Mouse (Mus musculus) macrophage (primary cell): ENCODE data around the gene Clns1a. TPM values are rescaled to one million over a fixed set of nuclear protein-coding genes. Genes with fewer than 3 reads are reported as not detected.

Experiments used
- H3K27ac ChIP-seq: fragments of 350-480 bp; formaldehyde crosslinking; 2 replicates; pipeline ENCODE4 v1.9.0; 2021
- H3K36me3 ChIP-seq: fragments of 350-480 bp; formaldehyde crosslinking; 2 replicates; pipeline ENCODE4 v1.9.0; 2021; ENCODE audit errors: inconsistent target
- H3K4me3 ChIP-seq: fragments of 350-480 bp; formaldehyde crosslinking; 2 replicates; pipeline ENCODE4 v1.9.0; 2021; ENCODE audit errors: inconsistent target
- H3K79me2 ChIP-seq: fragments of 350-480 bp; formaldehyde crosslinking; 2 replicates; pipeline ENCODE4 v1.9.0; 2021; ENCODE audit errors: inconsistent target
- WGBS: methylation state at CpG from one replicate; pipeline ENCODE4 v1.1.7; 2026; ENCODE audit warnings: inconsistent platforms; ENCODE audit not compliant: missing documents; 5-methylcytosine and 5-hydroxymethylcytosine counted together
- polyA plus RNA-seq: library from polyadenylated mRNA; stranded (reverse); fragments of 250-400 nt; gene quantifications from 3 replicates; pipeline ENCODE4 v1.2.4, GENCODE M21; 2018; ENCODE audit warnings: inconsistent platforms

Clns1a gene
- polyA plus RNA-seq, 1 experiment from 2014 or later: 53.1 TPM

DNA sequence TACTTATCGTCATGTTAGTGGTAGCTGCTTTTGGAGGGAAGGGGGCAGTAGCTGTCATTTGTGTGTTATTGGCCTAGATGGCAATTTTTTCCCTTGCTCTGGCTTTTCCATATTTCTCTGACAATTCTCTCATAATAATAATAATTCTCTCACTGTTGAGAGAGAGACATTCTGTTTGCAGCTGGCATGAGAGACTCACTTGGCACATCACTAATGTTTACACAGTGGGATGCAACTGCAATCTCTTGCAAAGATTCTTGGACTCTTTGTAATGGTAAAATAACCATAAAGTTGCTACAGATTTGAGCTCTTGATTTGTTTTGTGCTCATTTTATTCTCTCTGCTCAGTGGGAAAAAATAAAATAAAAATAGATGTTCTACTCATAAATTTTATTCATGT lies 20.9 kb downstream of the Clns1a start:
- Histone ChIP-seq H3K27ac (no peak overlapping the region), H3K79me2 (no peaks in the 10 kb centered on the region), H3K36me3 (peaks cover 71% of the 10 kb centered on the region), H3K4me3 (no peak overlapping the region)
- WGBS: 92% methylated on average over 1 of the region's 1 CpGs

DNA sequence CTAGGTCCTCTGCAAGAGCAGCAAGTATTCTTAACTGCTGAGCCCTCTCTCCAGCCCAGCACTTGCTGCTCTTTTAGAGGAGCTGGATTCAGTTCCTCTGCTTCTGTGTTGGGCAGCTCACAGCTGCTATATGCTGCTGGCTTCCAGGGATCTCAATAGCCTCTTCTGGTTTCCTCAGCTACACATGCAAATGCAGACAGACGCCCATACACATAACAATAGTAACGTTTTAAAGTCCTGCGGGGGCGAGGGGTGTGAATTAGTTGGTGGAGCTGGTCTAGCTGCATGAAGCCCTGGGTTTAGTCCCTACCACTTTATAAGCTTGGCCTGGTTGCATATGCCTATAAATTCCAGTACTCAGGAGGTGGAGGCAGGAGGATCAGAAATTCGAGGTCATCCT lies 22.6 kb downstream of the Clns1a start:
- 91% methylated on average over 5 of the region's 5 CpGs for whole genome bisulfite sequencing
- Histone ChIP-seq H3K27ac (no peak overlapping the region), H3K79me2 (no peaks in the 10 kb centered on the region), H3K4me3 (no peak overlapping the region), H3K36me3 (peaks cover 55% of the 10 kb centered on the region)

GRCm38 (mm10) chr7:97720109-97720508 lies 23.7 kb downstream of the Clns1a start:
- Histone ChIP-seq H3K4me3 (no peak overlapping the region), H3K79me2 (no peaks in the 10 kb centered on the region), H3K27ac (no peak overlapping the region), H3K36me3 (peaks cover 45% of the 10 kb centered on the region)
- WGBS: 90% methylated on average over 5 of the region's 5 CpGs

GRCm38 (mm10) chr7:97722278-97722918 lies 26.0 kb downstream of the Clns1a start:
- Histone ChIP-seq H3K4me3 (no peak overlapping the region), H3K27ac (no peak overlapping the region), H3K79me2 (no peaks in the 10 kb centered on the region), H3K36me3 (peaks cover 27% of the 10 kb centered on the region)
- WGBS: 96% methylated on average over 7 of the region's 7 CpGs

DNA sequence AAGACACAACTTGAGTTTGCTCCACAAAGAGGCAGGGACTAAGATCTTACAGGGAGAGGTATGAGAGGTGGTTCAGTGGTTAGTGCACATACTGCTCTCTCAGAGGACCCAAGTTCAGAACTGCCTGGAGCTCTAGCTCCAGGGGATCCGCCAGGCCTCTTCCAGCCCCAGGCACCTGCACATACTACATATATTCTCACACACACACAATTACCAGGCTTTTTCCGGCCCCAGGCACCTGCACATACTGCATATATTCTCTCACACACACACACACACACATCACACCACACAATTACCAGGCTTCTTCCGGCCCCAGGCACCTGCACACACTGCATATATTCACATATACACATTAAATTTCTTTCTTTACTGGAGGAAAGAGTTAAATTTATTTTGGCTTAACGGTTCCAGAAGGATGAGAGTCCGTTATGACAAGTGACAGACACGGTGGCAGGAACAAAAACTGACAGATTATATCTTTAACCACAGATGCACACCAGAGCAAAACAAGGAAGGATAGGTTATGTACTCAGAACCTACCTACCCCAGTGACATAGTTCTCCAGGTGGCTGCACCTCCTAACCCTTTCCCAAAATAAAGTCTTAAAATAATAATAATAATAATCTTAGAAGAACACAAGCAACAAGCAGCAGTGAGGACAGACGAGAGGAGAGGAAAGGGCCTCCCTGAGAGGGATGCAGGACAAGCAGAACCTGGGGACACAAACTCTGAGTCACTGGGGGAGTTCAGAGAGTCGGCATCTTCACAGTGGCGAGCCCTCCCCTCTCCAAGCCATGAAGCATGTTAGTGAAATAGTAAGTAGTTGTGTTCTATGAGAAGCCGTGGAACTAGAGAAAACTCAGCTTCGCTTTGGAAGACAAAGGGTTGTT lies 27.5 kb downstream of the Clns1a start:
- H3K36me3 ChIP-seq: peaks cover 13% of the 10 kb centered on the region
- WGBS: 87% methylated on average over 11 of the region's 11 CpGs

DNA sequence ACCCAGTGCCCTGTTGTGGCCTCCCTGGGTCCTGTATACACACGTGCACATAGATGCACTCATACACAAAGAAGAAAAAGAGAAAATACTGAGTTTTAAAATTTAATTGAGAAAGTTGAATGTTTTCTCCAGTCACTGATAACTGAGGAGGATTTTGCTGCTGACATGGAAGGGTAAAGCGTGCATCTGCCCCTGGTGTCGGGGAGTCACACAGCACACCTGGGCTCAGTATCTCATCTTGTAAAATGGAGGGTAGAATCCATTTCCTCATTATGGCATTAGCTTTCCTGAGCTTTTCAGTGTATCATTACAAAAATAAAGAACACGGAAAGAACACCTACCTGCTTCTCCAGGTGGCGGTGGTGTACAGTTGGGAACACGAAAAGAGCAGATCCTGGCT lies 29.0 kb downstream of the Clns1a start:
- Histone ChIP-seq H3K27ac (no peak overlapping the region), H3K36me3 (peaks cover 7% of the 10 kb centered on the region; the same call in 1 of the 2 replicates), H3K79me2 (no peaks in the 10 kb centered on the region), H3K4me3 (no peak overlapping the region)
- 95% methylated on average over 5 of the region's 6 CpGs for WGBS

More for the DNA sequence above, 27.5 kb downstream of the Clns1a start:
- H3K79me2 ChIP-seq: no peaks in the 10 kb centered on the region
- no peak overlapping the region for H3K27ac ChIP-seq
- no peak overlapping the region for H3K4me3 ChIP-seq

GRCm38 (mm10) chr7:97726080-97726479 lies 29.6 kb downstream of the Clns1a start:
- Histone ChIP-seq H3K27ac (no peak overlapping the region), H3K79me2 (no peaks in the 10 kb centered on the region), H3K4me3 (no peak overlapping the region), H3K36me3 (no peaks in the 10 kb centered on the region)
- 95% methylated on average over 7 of the region's 7 CpGs for WGBS

DNA sequence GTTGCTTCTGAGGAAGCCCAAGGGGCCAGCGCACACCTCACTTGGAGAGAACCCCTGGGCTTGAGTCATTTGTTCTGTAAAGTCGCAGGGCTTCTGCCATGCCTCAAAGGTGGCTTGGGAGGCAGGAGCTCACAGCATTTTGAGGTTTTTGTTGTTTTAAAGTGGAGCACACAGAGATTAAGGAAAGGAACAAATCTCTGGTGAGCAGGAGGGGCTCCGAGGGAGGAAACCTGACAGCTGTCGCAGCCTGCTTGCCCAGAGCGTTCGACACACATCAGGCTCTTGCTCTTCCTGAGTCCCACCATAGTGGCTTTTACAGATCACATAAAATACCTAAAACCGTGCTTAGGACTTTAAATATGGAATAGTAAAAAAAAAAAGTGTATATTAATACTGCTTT lies 30.3 kb downstream of the Clns1a start:
- 95% methylated on average over 7 of the region's 7 CpGs for WGBS
- Histone ChIP-seq H3K36me3 (no peaks in the 10 kb centered on the region), H3K27ac (no peak overlapping the region), H3K4me3 (no peak overlapping the region), H3K79me2 (no peaks in the 10 kb centered on the region)

DNA sequence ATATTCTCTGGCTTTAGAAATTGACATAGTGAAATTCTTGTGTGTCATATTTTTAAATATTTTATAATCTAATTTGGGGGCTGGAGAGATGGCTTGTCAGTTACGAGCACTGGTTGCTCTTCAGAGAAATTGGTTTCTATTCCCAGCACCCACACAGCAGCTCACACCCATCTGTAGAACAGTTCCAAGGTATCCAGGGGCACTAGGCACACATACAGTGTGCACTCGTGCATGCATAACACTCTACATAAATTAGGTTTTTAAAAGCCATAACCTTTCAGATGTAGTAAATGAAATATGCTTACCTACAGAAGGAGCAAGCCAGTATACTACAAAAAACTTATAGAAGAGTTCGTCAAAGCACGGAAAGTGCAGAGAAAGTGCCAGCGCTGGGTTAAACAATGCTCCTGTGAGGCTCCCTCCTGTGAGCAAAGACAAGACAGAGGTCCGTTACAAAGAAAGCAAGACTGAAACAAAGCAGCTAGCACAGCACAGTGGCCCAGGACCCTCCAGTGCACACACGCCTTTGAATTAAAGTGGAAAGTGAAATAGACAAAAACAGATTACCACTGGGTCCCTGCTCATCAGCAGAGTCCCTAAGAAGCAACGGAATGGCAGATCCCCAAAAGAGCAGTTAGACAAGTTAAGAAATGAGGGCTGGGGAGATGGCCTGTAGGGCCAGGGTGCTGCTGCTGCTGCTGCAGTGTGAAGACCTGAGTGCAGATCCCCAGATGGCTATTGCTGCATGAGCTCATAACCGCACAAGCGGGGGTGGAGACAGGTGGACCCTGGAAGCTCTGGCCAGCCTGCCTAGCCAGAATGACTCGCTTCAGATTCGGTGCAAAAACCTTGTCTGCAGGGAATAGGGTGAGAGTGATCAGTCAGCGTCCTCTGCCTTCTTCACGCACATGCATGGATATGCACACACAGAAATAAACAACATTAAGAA lies 32.5 kb downstream of the Clns1a start:
- H3K27ac ChIP-seq: no peak overlapping the region
- 91% methylated on average over 13 of the region's 14 CpGs for WGBS
- H3K4me3 ChIP-seq: no peak overlapping the region
- no peaks in the 10 kb centered on the region for H3K79me2 ChIP-seq
- no peaks in the 10 kb centered on the region for H3K36me3 ChIP-seq

- WGBS: 97% methylated on average over 3 of the region's 3 CpGs
- H3K4me3 ChIP-seq: no peak overlapping the region
- H3K36me3 ChIP-seq: no peaks in the 10 kb centered on the region
- H3K27ac ChIP-seq: no peak overlapping the region
- no peaks in the 10 kb centered on the region for H3K79me2 ChIP-seq
Measured at GRCm38 (mm10) chr7:97730427-97730826, 34.0 kb downstream of the Clns1a start.

DNA sequence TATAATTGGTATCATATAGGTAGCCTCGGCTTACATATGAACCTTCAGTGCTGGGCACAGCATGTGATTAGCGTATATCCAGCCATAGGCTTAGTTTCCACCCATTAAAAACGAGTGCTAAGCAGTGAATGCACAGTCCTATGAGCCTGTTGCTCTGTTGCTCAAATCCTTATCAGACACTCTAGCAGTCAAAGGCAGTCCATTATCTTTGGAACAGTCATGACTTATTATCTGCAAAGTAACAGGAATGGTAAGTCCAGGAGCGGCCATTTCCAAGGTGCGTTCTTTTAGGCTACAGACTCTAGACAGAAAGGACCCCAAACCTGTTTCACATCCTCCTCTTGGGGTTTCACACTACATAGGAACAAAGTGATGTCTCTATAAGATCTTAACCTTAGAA lies 37.2 kb downstream of the Clns1a start:
- WGBS: 88% methylated on average over 5 of the region's 5 CpGs
- H3K79me2 ChIP-seq: no peaks in the 10 kb centered on the region
- H3K27ac ChIP-seq: no peak overlapping the region
- no peak overlapping the region for H3K4me3 ChIP-seq
- H3K36me3 ChIP-seq: no peaks in the 10 kb centered on the region

- WGBS: 89% methylated on average over 8 of the region's 8 CpGs
- Histone ChIP-seq H3K36me3 (no peaks in the 10 kb centered on the region), H3K4me3 (no peak overlapping the region), H3K27ac (no peak overlapping the region), H3K79me2 (no peaks in the 10 kb centered on the region)
Measured at GRCm38 (mm10) chr7:97735021-97735420, 38.6 kb downstream of the Clns1a start.

DNA sequence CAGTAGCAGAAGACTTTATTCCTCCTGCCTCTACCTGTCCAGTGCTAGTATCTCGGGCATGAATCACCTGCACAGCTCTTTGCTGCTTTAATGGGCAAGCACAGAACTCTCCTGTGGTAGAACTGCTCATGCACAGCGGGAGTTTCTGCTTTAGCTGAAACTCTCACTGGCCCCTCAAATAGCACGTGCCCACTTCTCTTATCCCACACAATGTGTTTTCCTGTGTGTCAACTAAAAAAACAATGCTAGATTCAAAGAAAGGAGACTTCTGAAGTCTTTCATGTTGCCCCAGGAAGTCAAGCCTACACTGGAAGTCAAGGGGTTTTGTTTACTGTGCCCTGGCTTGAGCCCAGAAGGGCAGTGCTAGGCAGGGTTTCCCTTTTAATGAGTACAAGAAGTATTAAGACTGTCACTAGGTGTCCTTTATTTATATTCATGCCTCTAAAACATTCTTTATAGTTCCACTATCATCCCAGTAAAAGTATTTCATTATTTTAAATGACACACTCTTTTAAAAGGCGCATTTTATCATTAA lies 39.5 kb downstream of the Clns1a start:
- no peaks in the 10 kb centered on the region for H3K79me2 ChIP-seq
- H3K36me3 ChIP-seq: no peaks in the 10 kb centered on the region
- H3K4me3 ChIP-seq: no peak overlapping the region
- WGBS: 62% methylated on average over 4 of the region's 4 CpGs
- no peak overlapping the region for H3K27ac ChIP-seq

DNA sequence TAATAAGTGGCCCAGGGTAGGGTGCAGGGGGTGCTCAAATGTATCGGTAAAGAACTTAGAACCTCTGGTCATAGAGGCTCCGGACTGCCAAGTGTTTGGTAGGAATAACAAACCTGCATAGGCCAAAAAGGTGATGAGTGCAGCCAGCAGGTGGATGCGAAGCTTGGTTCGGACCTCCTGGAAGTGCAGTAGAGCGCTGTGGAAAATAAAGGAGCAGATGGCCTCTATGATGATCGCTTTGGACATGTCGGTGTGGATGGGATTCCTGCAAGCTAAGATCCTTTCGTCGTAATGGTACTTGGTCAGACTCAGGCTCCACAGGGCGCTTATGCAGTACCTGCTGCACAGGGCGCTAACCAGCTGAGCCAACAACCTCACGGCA lies 40.8 kb downstream of the Clns1a start:
- Histone ChIP-seq H3K36me3 (no peaks in the 10 kb centered on the region), H3K27ac (no peak overlapping the region), H3K79me2 (no peaks in the 10 kb centered on the region), H3K4me3 (peak overlapping the region; percentile 52)
- WGBS: 22% methylated on average over 12 of the region's 12 CpGs
